Mouse (Mus musculus) neural tube, embryonic 14.5 days (tissue): ENCODE measurements at regions not wholly inside any gene's neighbourhood (a gene's known extent, or its start where the extent isn't known, plus 50 kb on each side); places are given as distances from the start of the nearest gene placed in this dataset.

Experiments used
- ATAC-seq: fragments of 200-750 bp; cut with Nextera tagmentation; 2 replicates; pipeline ENCODE4 v1.8.0; 2017; ENCODE audit warnings: low read depth, mild to moderate bottlenecking, moderate TSS enrichment, moderate library complexity
- H3K27ac ChIP-seq: fragments of 300-500 bp; sonication (generic); 2 replicates; pipeline ENCODE4 v1.5.1; 2014; ENCODE audit warnings: low read depth, mild to moderate bottlenecking, control low read depth, low read length, moderate library complexity, mixed read lengths
- H3K27me3 ChIP-seq: fragments of 300-500 bp; sonication (generic); 2 replicates; pipeline ENCODE4 v1.6.1; 2014; ENCODE audit warnings: low read length; ENCODE audit not compliant: control insufficient read depth, insufficient read depth
- H3K36me3 ChIP-seq: fragments of 300-500 bp; sonication (generic); 2 replicates; pipeline ENCODE4 v1.6.1; 2014; ENCODE audit warnings: low read length, mixed read lengths; ENCODE audit not compliant: control insufficient read depth, insufficient read depth
- H3K4me1 ChIP-seq: fragments of 300-500 bp; sonication (generic); 2 replicates; pipeline ENCODE4 v1.6.1; 2014; ENCODE audit warnings: low read length; ENCODE audit not compliant: control insufficient read depth, insufficient read depth
- H3K4me2 ChIP-seq: fragments of 300-500 bp; sonication (generic); 2 replicates; pipeline ENCODE4 v1.6.1; 2014; ENCODE audit warnings: mild to moderate bottlenecking, low read depth, low read length, control low read depth
- H3K4me3 ChIP-seq: fragments of 300-500 bp; sonication (generic); 2 replicates; pipeline ENCODE4 v1.5.1; 2014; ENCODE audit warnings: low read depth, low read length, control low read depth, mixed read lengths
- H3K9ac ChIP-seq: fragments of 300-500 bp; sonication (generic); replicated peaks from 2 replicates; pipeline ENCODE4 v1.6.1; 2014; ENCODE audit warnings: low read depth, mild to moderate bottlenecking, control low read depth, low read length, mixed read lengths
- H3K9me3 ChIP-seq: fragments of 300-500 bp; sonication (generic); 2 replicates; pipeline ENCODE4 v1.6.1; 2016; ENCODE audit warnings: low read length; ENCODE audit not compliant: control insufficient read depth
- WGBS: fragments of 180-500 bp; shearing (Covaris S2); extraction: QIAGEN DNeasy Blood & Tissue Kit; methylation state at CpG from one replicate; pipeline ENCODE4 v1.1.7; 2014; 5-methylcytosine and 5-hydroxymethylcytosine counted together

DNA sequence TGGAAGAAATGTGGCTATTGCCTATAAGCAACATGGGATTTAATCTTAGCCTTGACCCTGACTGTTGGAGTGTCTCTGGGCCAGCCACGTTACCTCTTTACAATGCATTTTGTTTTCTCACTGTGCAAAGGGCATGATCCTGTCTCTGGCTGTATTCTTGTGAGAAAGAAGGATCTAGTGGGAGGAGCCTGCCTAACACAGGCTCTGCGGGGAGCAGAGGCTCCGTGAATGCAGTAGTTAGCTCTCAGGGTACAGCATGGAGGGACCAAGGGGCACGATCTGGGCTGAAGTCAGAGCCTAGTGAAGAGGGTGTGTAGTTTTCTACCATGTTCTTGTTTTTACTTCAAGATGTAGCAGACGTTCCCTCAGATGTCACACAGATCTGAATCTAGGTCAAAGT is 395.8 kb upstream of the Fam92a start:
- no peak overlapping the region for H3K27ac ChIP-seq
- WGBS, result 10% methylated on average over 5 of the region's 5 CpGs
- no peaks in the 10 kb centered on the region for H3K36me3 ChIP-seq
- H3K4me1 ChIP-seq, result no peaks in the 10 kb centered on the region
- 0 out of 2 replicates have a peak, but pooled peaks have one; percentile 41 for ATAC-seq
- H3K27me3 ChIP-seq, result no peaks in the 10 kb centered on the region
- H3K9ac ChIP-seq, result no peak overlapping the region
- H3K9me3 ChIP-seq, result no peaks in the 10 kb centered on the region
- no peak overlapping the region for H3K4me3 ChIP-seq
- H3K4me2 ChIP-seq, result no peak overlapping the region

DNA sequence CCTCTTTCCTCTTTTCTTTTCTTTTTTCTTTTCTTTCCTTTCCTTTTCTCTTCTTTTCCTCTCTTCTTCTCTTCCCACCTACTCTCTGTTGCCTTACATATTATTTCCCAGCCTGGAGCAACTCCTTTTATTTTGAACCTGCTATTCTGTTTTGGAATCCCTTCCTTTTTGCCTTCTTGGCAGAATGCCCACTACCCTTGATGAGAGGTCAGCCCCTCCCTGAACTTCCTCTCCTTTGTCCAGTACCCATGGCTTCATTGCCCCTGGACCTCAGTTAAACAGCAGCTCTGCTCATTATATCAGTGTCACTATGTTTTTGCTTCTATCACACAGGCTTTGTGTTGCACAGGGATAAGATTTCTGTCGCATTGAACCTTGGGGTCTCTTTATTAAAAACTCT is 391.2 kb upstream of the Fam92a start:
- H3K36me3 ChIP-seq, result no peaks in the 10 kb centered on the region
- WGBS, result 63% methylated on average over 1 of the region's 1 CpGs
- no peak overlapping the region for H3K4me3 ChIP-seq
- no peak overlapping the region for H3K9ac ChIP-seq
- ATAC-seq, result no peak
- H3K27ac ChIP-seq, result no peak overlapping the region
- no peaks in the 10 kb centered on the region for H3K27me3 ChIP-seq
- no peaks in the 10 kb centered on the region for H3K4me1 ChIP-seq
- H3K9me3 ChIP-seq, result no peaks in the 10 kb centered on the region
- H3K4me2 ChIP-seq, result no peak overlapping the region

DNA sequence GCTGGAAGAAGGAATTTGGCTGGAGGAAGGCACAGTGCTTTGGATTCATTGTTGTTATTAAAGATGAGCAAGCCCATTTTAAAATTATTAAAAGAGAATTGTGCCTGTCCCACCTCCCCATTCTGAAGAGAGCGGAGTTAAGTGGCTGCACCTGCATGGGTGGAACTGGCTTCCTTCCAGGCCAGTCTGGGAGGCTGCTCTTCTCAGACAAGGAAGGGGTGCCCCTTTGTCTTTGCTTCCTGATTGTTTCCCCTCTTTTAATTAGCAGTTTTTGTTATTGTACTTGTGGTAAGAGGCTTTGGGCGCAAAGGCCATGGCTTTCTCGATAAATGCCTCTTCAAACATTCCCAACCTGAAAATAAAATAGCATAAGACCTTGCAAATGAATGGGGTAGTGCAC is 388.7 kb upstream of the Fam92a start:
- no peak for ATAC-seq
- H3K27ac ChIP-seq, result no peak overlapping the region
- no peaks in the 10 kb centered on the region for H3K4me1 ChIP-seq
- H3K9me3 ChIP-seq, result no peaks in the 10 kb centered on the region
- no peak overlapping the region for H3K9ac ChIP-seq
- H3K27me3 ChIP-seq, result no peaks in the 10 kb centered on the region
- H3K4me2 ChIP-seq, result no peak overlapping the region
- H3K4me3 ChIP-seq, result no peak overlapping the region
- no peaks in the 10 kb centered on the region for H3K36me3 ChIP-seq
- 72% methylated on average over 3 of the region's 3 CpGs for WGBS

DNA sequence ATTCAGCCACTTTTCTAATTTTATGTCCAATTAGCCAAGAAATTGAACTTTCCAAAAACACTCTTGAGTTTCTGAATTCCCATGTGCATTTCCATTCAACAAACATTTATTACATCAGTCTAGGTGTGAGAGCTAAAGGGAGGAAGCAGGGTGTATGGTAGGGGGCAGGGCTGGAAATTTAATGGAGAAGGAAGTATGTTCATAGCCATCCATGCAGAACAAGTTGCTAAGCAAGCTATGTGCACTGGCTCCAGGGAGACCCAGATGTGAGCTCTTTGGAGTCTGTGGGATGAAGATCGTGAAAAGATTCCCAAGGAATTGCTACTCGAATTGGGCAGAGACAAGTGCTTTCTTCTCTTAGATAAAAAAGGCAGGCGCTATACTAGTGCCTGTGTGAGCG is 388.2 kb upstream of the Fam92a start:
- ATAC-seq, result no peak
- Histone ChIP-seq H3K4me1 (no peaks in the 10 kb centered on the region), H3K27ac (no peak overlapping the region), H3K9ac (no peak overlapping the region), H3K27me3 (no peaks in the 10 kb centered on the region), H3K4me2 (no peak overlapping the region), H3K4me3 (no peak overlapping the region), H3K9me3 (no peaks in the 10 kb centered on the region), H3K36me3 (no peaks in the 10 kb centered on the region)
- 78% methylated on average over 4 of the region's 4 CpGs for WGBS

DNA sequence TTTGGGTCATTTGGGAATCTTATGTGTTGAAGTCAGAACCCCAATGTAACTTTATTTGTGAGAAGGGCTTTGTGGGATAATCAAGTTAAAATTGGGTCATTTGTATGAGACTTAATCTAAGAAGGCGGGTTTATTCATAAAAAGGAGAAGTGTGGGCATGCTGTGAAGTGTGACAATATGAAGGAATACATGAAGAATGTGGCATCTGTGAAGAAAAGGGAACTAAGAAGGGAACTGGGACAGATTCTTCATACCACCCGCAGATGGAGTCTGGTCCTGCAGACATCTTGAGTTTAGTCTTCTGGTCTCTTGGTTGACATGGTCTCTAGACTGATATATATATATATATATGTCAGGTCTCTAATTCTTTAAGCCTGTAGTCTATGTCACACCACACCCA is 385.3 kb upstream of the Fam92a start:
- Histone ChIP-seq H3K4me2 (no peak overlapping the region), H3K4me1 (no peaks in the 10 kb centered on the region), H3K27me3 (no peaks in the 10 kb centered on the region), H3K36me3 (no peaks in the 10 kb centered on the region), H3K9me3 (no peaks in the 10 kb centered on the region), H3K9ac (no peak overlapping the region), H3K4me3 (no peak overlapping the region), H3K27ac (no peak overlapping the region)
- 90% methylated on average over 2 of the region's 2 CpGs for WGBS
- no peak for ATAC-seq

DNA sequence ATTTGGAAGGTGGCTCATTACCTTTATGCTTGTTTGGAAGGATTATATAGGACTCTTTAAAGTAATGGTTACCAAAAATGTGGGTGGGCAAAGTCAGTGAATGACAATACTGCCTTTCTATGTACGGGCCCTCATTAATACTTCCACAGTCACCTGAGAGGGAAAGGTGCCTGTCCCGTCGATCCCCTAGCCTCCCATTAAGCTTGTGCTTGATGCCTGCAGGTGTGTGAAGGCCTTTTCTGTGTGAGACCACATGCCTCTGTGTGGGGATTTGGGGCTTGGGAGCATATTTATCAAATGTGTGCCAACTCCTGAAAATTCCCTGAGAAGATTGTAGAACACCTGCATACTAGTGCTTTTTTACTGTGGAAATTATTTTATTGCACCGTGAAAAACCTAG is 377.4 kb upstream of the Fam92a start:
- Histone ChIP-seq H3K4me1 (no peaks in the 10 kb centered on the region), H3K4me3 (no peak overlapping the region), H3K27me3 (no peaks in the 10 kb centered on the region), H3K9me3 (no peaks in the 10 kb centered on the region), H3K9ac (no peak overlapping the region), H3K27ac (no peak overlapping the region), H3K4me2 (no peak overlapping the region), H3K36me3 (no peaks in the 10 kb centered on the region)
- ATAC-seq, result no peak
- WGBS, result 91% methylated on average over 4 of the region's 4 CpGs

DNA sequence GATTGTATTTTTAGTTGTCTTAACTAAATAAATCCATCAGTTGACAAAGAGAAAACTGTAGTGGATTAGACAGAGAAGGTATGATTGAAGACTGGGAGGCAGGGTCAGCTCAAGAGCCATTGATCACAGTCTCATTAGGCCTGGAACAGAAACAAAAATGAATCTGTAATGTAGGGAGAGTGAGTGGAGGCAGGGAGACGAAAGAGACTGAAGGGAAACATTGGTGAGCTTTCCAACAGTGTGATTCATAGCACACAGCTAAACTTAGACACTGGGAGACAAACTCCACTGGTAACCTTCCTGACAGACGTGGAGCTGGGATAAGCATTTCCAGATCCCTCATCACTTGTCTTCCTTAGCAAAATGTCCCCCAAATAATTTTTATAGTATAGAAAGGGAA is 372.1 kb upstream of the Fam92a start:
- ATAC-seq, result no peak
- Histone ChIP-seq H3K4me1 (peaks cover 8% of the 10 kb centered on the region; the same call in 1 of the 2 replicates), H3K36me3 (no peaks in the 10 kb centered on the region), H3K9ac (no peak overlapping the region), H3K4me3 (no peak overlapping the region), H3K4me2 (no peak overlapping the region), H3K9me3 (no peaks in the 10 kb centered on the region), H3K27me3 (no peaks in the 10 kb centered on the region), H3K27ac (no peak overlapping the region)
- WGBS, result 42% methylated on average over 2 of the region's 2 CpGs

DNA sequence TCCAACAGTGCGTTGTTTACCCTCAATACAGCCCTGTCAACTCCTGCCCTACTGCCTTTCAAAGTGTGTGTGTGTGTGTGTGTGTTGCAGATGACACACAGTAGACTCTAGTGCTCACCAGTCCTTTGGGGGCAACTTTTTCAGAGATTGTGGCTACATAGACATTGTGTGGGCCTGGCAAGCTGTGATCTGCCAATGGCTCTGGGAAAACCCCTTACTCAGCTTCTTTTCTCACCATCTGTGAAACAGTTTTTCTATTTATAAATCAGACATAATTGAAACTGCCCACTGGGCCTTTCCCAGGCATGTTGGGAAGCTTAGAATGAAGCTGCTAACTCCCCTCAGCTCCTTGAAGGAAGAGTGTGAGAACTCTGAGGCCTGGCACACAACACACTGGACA is 369.7 kb upstream of the Fam92a start:
- ATAC-seq, result no peak
- H3K4me1 ChIP-seq, result peaks cover 10% of the 10 kb centered on the region; the same call in 1 of the 2 replicates
- no peaks in the 10 kb centered on the region for H3K9me3 ChIP-seq
- no peak overlapping the region for H3K4me3 ChIP-seq
- no peaks in the 10 kb centered on the region for H3K27me3 ChIP-seq
- no peaks in the 10 kb centered on the region for H3K36me3 ChIP-seq
- H3K27ac ChIP-seq, result no peak overlapping the region
- H3K4me2 ChIP-seq, result no peak overlapping the region
- no peak overlapping the region for H3K9ac ChIP-seq
- 100% methylated on average over 1 of the region's 1 CpGs for WGBS

DNA sequence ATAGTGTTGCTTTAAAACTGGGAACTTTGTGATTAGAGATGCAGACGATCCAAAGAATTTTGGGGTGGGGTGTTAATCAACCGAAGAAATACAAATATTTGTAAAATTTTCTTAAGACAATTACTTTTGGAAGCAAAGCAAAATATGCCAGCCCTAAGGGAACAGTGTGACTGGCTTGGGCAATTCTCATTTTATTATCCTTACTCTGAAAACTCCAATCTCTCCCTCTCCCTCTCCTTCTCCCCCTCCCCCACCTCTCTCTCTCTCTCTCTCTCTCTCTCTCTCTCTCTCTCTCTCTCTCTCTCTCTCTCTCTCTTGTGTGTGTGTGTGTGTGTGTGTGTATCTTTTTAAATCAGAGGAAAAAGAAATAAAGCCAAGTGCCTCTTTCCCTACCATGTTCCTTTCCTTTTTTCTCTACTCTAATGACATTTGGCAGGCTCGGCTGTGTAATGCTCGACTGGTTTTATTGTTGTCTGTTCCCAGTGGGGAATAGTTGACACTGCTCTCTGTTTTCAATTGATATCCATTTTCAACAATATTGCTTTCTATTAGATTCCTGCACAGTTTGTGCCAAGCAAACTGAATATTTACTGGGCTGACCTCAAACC is 367.5 kb upstream of the Fam92a start:
- 19% methylated on average over 4 of the region's 4 CpGs for WGBS
- no peaks in the 10 kb centered on the region for H3K9me3 ChIP-seq
- H3K27ac ChIP-seq, result peak overlapping the region; percentile 79
- H3K9ac ChIP-seq, result no peak overlapping the region; the same call in 1 of the 2 replicates
- H3K4me2 ChIP-seq, result peak overlapping the region; percentile 12; the same call in 1 of the 2 replicates
- ATAC-seq, result peak; percentile 68
- H3K27me3 ChIP-seq, result no peaks in the 10 kb centered on the region
- H3K4me1 ChIP-seq, result peaks cover 15% of the 10 kb centered on the region; the same call in 1 of the 2 replicates
- no peaks in the 10 kb centered on the region for H3K36me3 ChIP-seq
- no peak overlapping the region for H3K4me3 ChIP-seq
